Mouse (Mus musculus) kidney, postnatal 0 days (tissue): ENCODE data around the gene Cd82. TPM values are rescaled to one million over a fixed set of nuclear protein-coding genes. Genes with fewer than 3 reads are reported as not detected.
A peak's percentile ranks its signal among the peaks of the same experiment; 100 is the strongest.

Experiments
- ATAC-seq: fragments of 200-750 bp; cut with Nextera tagmentation; replicated peaks from 2 replicates; pipeline ENCODE4 v1.8.0; 2017; ENCODE audit warnings: low read depth, moderate number of reproducible peaks, moderate TSS enrichment, moderate library complexity; ENCODE audit not compliant: low FRiP score
- DNase-seq: peaks from one replicate; pipeline ENCODE4 v3.0.0-alpha.2; 2016; ENCODE audit warnings: low spot score
- H3K27ac ChIP-seq: fragments of 300-500 bp; sonication (generic); 2 replicates; pipeline ENCODE4 v1.5.1; 2014; ENCODE audit warnings: mild to moderate bottlenecking
- H3K27me3 ChIP-seq: fragments of 300-500 bp; sonication (generic); 2 replicates; pipeline ENCODE4 v1.6.1; 2014; ENCODE audit warnings: low read length, mixed read lengths; ENCODE audit not compliant: insufficient read depth
- H3K36me3 ChIP-seq: fragments of 300-500 bp; sonication (generic); 2 replicates; pipeline ENCODE4 v1.6.1; 2014; ENCODE audit warnings: low read length, mixed read lengths; ENCODE audit not compliant: insufficient read depth
- H3K4me1 ChIP-seq: fragments of 300-500 bp; sonication (generic); replicated peaks from 2 replicates; pipeline ENCODE4 v1.6.1; 2014; ENCODE audit warnings: antibody characterized with exemption, low read length, mixed read lengths; ENCODE audit not compliant: insufficient read depth
- H3K4me2 ChIP-seq: fragments of 300-500 bp; sonication (generic); 2 replicates; pipeline ENCODE4 v1.6.1; 2014; ENCODE audit warnings: mild to moderate bottlenecking, low read length, moderate library complexity, mixed read lengths
- H3K4me3 ChIP-seq: fragments of 300-500 bp; sonication (generic); replicated peaks from 2 replicates; pipeline ENCODE4 v1.5.1; 2014; ENCODE audit warnings: low read depth, low read length
- H3K9ac ChIP-seq: fragments of 300-500 bp; sonication (generic); 2 replicates; pipeline ENCODE4 v1.6.1; 2014; ENCODE audit warnings: low read depth, low read length
- H3K9me3 ChIP-seq: fragments of 300-500 bp; sonication (generic); replicated peaks from 2 replicates; pipeline ENCODE4 v1.6.1; 2016; ENCODE audit warnings: low read length, inconsistent platforms, mixed read lengths
- CTCF ChIP-seq: IDR thresholded peaks from 2 replicates; pipeline ENCODE4 v1.5.1; 2016; ENCODE audit warnings: antibody characterized with exemption, low read depth, mild to moderate bottlenecking, moderate library complexity
- WGBS: fragments of 180-500 bp; shearing (Covaris S2); extraction: QIAGEN DNeasy Blood & Tissue Kit; methylation state at CpG from one replicate; pipeline ENCODE4 v1.1.7; 2014; 5-methylcytosine and 5-hydroxymethylcytosine counted together
- polyA plus RNA-seq: library from polyadenylated mRNA; unstranded; fragments of >200 nt; fragmentation: Nextera tagmentation; extraction: Ambion mirVana; gene quantifications from 2 replicates; pipeline ENCODE4 v1.2.1, GENCODE M21; 2015

The Cd82 gene
- polyA plus RNA-seq, 1 experiment from 2014 or later, result 85.1 TPM

DNA sequence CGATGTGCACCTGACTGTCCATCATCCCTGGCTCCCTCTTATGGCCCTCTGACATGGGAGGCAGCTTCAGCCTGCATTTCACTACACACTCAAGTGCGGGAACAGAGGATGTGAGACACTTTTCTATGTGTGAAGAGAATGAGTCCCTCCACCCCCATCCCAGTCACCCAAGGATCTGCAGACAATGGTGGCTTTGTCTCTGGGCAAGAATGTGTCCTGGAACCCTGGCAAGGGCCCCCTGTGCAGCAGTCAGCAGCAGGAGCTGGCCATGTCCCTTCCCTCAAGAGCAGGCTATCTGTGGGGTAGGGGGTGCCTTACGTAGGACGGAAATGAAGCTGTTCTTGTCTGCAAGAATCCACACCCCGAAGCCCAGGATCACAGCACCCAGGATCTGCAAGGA, 29.4 kb downstream of the Cd82 start:
- WGBS, result 90% methylated on average over 5 of the region's 5 CpGs
- no peak for ATAC-seq
- H3K9ac ChIP-seq, result no peak overlapping the region
- no peak overlapping the region for H3K27ac ChIP-seq
- H3K4me2 ChIP-seq, result no peak overlapping the region
- TF ChIP-seq CTCF, result no peak
- no peak for DNase-seq
- no peaks in the 10 kb centered on the region for H3K9me3 ChIP-seq
- H3K36me3 ChIP-seq, result no peaks in the 10 kb centered on the region
- H3K4me1 ChIP-seq, result peaks cover 5% of the 10 kb centered on the region; the same call in 1 of the 2 replicates
- no peak overlapping the region for H3K4me3 ChIP-seq
- H3K27me3 ChIP-seq, result no peaks in the 10 kb centered on the region

DNA sequence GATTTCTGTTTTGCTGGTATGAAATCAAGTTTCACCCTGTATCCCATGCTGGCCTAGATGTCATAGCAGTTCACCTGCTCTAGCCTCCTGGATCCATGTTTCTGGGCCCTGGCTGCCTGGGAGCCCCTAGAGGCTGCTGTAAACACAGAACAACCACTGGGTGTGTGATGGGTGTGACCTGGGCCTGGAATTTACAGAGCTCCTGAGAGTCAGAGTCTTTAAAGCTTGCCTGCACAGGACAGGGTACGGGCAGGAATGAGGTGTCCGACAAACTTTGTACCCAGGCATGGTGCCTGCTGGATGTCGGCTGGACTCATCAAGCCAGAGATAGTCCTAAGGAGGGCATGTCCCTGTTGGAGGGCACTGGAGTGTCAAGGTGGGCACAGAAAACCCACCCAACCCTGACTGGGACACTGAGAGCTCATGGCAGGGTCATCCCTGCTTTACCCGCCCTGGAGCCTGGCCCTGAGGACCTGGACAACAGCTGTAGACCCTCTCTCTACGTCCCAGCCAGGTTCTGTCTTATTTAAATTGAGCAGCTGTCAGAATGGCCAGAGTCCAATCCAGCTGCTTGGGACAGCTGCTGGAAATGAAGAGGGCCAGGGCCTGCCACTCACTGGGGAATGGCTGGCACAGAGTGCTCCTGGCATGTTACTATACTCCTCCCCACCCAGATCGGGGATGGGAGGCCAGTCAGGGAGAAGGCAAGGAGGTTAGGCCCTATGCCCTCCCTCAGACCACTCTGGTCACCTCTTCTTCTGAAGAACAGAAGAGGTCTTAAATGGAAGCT, 30.1 kb downstream of the Cd82 start:
- no peak for DNase-seq
- H3K9me3 ChIP-seq, result no peaks in the 10 kb centered on the region
- H3K9ac ChIP-seq, result no peak overlapping the region
- TF ChIP-seq CTCF, result no peak; the same call in 1 of the 2 replicates
- no peak overlapping the region for H3K4me3 ChIP-seq
- peaks cover 5% of the 10 kb centered on the region; the same call in 1 of the 2 replicates for H3K4me1 ChIP-seq
- no peaks in the 10 kb centered on the region for H3K27me3 ChIP-seq
- peak; percentile 55 for ATAC-seq
- H3K27ac ChIP-seq, result peak overlapping the region; percentile 43; the same call in 1 of the 2 replicates
- no peak overlapping the region for H3K4me2 ChIP-seq
- 66% methylated on average over 6 of the region's 6 CpGs for WGBS
- H3K36me3 ChIP-seq, result no peaks in the 10 kb centered on the region

DNA sequence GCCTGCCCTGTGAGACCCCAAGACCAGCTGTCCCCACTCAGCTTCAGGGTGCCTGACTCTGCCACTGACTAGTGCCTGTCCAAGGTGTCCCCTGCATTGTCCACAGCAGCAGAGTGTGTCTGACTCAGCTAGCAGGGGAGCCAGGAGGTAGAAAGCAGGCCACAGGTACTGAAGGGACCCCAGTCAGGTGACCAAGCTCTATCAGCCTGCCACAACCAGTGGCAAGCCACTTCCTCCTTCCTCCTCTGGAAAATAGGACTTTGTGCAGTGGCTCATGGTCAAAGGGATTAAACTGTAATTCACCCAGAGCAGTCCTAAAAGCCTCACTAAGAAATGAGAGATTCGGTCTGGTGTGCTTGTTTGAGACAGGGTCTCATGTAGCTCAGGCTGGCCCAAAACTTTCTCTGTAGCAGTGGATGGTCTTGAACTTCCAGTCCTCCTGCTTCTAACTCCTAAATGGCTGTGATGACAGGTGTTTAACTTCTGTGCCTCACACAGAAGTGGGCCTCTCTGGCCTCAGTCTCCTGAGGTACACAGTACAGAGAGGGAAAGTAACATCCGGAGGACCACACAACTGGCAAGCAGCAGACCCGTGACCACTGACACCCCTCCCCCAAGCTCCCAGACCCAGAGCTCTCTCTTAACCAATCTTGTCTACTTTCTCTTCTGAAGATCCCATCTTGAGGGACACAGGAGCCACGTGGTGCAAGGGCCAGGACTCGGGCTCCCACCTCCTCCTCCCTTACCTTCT, 31.2 kb downstream of the Cd82 start:
- DNase-seq (no peak), ATAC-seq (peak; percentile 23)
- no peaks in the 10 kb centered on the region for H3K36me3 ChIP-seq
- H3K4me1 ChIP-seq, result peaks cover 5% of the 10 kb centered on the region; the same call in 1 of the 2 replicates
- H3K4me2 ChIP-seq, result no peak overlapping the region
- TF ChIP-seq CTCF, result no peak
- WGBS, result 54% methylated on average over 5 of the region's 5 CpGs
- no peak overlapping the region for H3K4me3 ChIP-seq
- H3K27me3 ChIP-seq, result no peaks in the 10 kb centered on the region
- H3K27ac ChIP-seq, result peak overlapping the region; percentile 43
- no peaks in the 10 kb centered on the region for H3K9me3 ChIP-seq
- H3K9ac ChIP-seq, result no peak overlapping the region

DNA sequence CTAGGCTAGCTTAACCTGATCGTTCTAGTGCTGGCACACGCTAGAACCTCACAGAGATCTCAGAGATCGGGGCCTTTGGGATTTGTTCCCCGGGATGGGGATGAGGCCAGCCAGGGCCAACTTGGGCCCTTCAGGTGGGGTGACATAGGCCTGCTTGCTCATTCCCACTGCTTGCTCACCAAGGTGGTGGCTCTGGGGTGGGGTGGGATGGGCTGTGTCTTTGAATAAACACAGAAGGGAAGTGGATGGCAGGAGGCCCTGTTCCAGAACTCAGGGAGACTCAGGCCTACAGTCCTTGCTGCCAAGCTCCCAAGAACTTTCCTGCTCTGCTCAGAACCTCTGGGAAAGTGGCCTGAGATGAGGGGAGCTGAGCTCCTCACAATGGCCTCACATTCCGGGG, 31.9 kb downstream of the Cd82 start:
- TF ChIP-seq CTCF, result no peak
- WGBS, result 84% methylated on average over 5 of the region's 5 CpGs
- no peaks in the 10 kb centered on the region for H3K27me3 ChIP-seq
- H3K9me3 ChIP-seq, result no peaks in the 10 kb centered on the region
- H3K27ac ChIP-seq, result peak overlapping the region; percentile 43
- H3K4me3 ChIP-seq, result no peak overlapping the region
- H3K4me2 ChIP-seq, result no peak overlapping the region
- H3K4me1 ChIP-seq, result peaks cover 5% of the 10 kb centered on the region; the same call in 1 of the 2 replicates
- no peak overlapping the region for H3K9ac ChIP-seq
- H3K36me3 ChIP-seq, result no peaks in the 10 kb centered on the region
- no peak for DNase-seq
- no peak for ATAC-seq

DNA sequence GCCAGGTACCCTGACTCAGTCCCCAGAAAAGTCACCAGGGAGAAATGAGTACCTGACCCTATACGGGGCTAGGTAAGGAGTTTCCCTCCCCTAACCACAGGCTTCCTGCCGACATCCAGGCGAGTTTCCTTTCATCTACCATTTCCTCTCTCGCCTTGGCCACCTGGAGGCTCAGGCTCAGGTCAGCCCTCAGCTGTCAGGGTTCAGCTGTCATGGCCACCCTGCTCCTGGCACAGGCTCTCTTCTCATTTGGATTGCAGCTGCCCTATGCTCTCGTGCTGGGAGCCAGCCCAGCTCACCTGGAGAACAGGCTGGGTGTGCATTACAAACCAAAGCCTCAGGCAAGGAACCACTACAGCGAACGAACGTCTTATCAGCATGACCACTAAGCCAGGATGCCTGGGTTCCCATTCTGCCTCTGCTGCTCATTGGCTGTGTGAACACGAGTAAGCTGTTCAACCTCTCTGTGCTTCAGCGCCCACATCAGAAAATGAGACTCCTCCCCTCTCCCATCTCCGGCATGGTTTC, 34.9 kb downstream of the Cd82 start:
- no peak for TF ChIP-seq CTCF
- 55% methylated on average over 11 of the region's 11 CpGs for WGBS
- no peak overlapping the region for H3K4me3 ChIP-seq

DNA sequence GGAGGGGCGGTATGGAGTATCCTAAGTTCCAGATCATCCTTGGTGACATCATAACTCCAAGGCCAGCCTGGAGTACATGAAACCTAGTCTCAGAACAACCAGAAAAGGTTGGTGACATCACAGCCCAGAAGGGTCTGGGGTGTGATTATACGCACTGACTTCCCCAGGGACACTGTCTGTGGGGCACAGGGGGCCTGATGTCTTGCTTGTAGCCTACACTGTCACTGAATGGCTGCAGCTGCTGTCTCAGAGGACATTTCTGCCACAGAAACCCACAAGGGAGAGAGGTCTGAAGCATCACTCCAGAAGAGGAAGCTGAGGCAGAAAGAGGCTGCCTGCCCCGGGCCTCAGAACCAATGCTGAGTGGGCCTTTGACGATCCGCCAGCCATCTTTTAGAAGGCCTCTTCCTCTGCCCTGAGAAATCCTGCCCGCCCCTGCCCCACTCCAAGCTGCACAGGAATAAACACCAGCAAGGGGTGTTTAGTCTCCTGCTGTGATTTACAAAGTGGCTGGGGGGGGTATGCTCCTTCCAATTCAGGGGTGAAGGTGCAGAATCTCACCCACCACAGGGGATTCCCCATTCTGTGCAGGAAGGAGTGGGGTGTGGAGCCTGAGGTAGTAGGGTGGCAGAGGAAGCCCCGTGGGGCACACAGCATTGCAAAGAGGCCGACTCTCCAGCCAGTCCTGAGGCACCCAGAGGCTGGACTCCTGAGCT, 35.8 kb downstream of the Cd82 start:
- Histone ChIP-seq H3K9me3 (no peaks in the 10 kb centered on the region), H3K4me1 (no peaks in the 10 kb centered on the region; the same call in 1 of the 2 replicates), H3K36me3 (no peaks in the 10 kb centered on the region), H3K27ac (no peak overlapping the region), H3K9ac (no peak overlapping the region), H3K4me3 (no peak overlapping the region), H3K27me3 (no peaks in the 10 kb centered on the region), H3K4me2 (no peak overlapping the region)
- WGBS, result 79% methylated on average over 8 of the region's 8 CpGs
- no peak for TF ChIP-seq CTCF
- ATAC-seq, result no peak
- no peak for DNase-seq

More for the DNA sequence above, 34.9 kb downstream of the Cd82 start:
- no peak overlapping the region for H3K27ac ChIP-seq
- DNase-seq, result no peak
- no peaks in the 10 kb centered on the region for H3K36me3 ChIP-seq
- no peak overlapping the region for H3K9ac ChIP-seq
- H3K27me3 ChIP-seq, result no peaks in the 10 kb centered on the region
- no peak for ATAC-seq
- no peaks in the 10 kb centered on the region for H3K9me3 ChIP-seq
- H3K4me1 ChIP-seq, result peaks cover 2% of the 10 kb centered on the region; the same call in 1 of the 2 replicates
- H3K4me2 ChIP-seq, result no peak overlapping the region
